Mouse (Mus musculus) lung, postnatal 0 days (tissue): ENCODE data around the gene Usp2. TPM values are rescaled to one million over a fixed set of nuclear protein-coding genes. Genes with fewer than 3 reads are reported as not detected.

Source experiments
- ATAC-seq: fragments of 200-750 bp; cut with Nextera tagmentation; 2 replicates; pipeline ENCODE4 v1.8.0; 2017; ENCODE audit warnings: moderate library complexity
- DNase-seq: peaks from one replicate; pipeline ENCODE4 v3.0.0-alpha.2; 2016; ENCODE audit warnings: low spot score
- H3K27ac ChIP-seq: fragments of 300-500 bp; sonication (generic); 2 replicates; pipeline ENCODE4 v1.5.1; 2014; ENCODE audit warnings: antibody characterized with exemption, mild to moderate bottlenecking, low read length, mixed read lengths
- H3K27me3 ChIP-seq: fragments of 300-500 bp; sonication (generic); replicated peaks from 2 replicates; pipeline ENCODE4 v1.6.1; 2014; ENCODE audit warnings: low read length, mixed read lengths; ENCODE audit not compliant: insufficient read depth
- H3K36me3 ChIP-seq: fragments of 300-500 bp; sonication (generic); 2 replicates; pipeline ENCODE4 v1.6.1; 2014; ENCODE audit warnings: low read length, mixed read lengths; ENCODE audit not compliant: insufficient read depth
- H3K4me1 ChIP-seq: fragments of 300-500 bp; sonication (generic); 2 replicates; pipeline ENCODE4 v1.6.1; 2014; ENCODE audit warnings: antibody characterized with exemption, low read depth, low read length, mixed read lengths; ENCODE audit not compliant: insufficient read depth
- H3K4me2 ChIP-seq: fragments of 300-500 bp; sonication (generic); replicated peaks from 2 replicates; pipeline ENCODE4 v1.6.1; 2014; ENCODE audit warnings: low read depth, mild to moderate bottlenecking, low read length, moderate library complexity, mixed read lengths
- H3K4me3 ChIP-seq: fragments of 300-500 bp; sonication (generic); 2 replicates; pipeline ENCODE4 v1.5.1; 2014; ENCODE audit warnings: low read depth, low read length
- H3K9ac ChIP-seq: fragments of 300-500 bp; sonication (generic); replicated peaks from 2 replicates; pipeline ENCODE4 v1.6.1; 2014; ENCODE audit warnings: low read depth, mild to moderate bottlenecking
- H3K9me3 ChIP-seq: fragments of 300-500 bp; sonication (generic); 2 replicates; pipeline ENCODE4 v1.6.1; 2016; ENCODE audit warnings: low read length, mixed read lengths
- CTCF ChIP-seq: IDR thresholded peaks from 2 replicates; pipeline ENCODE4 v1.5.1; 2016; ENCODE audit warnings: antibody characterized with exemption, mild to moderate bottlenecking
- EP300 ChIP-seq: IDR thresholded peaks from 2 replicates; pipeline ENCODE4 v1.6.1; 2016; ENCODE audit warnings: antibody characterized with exemption, mild to moderate bottlenecking, control low read depth
- WGBS: fragments of 180-500 bp; shearing (Covaris S2); extraction: QIAGEN DNeasy Blood & Tissue Kit; methylation state at CpG from one replicate; pipeline ENCODE4 v1.1.7; 2014; 5-methylcytosine and 5-hydroxymethylcytosine counted together
- polyA plus RNA-seq: library from polyadenylated mRNA; unstranded; fragments of >200 nt; fragmentation: Nextera tagmentation; extraction: Ambion mirVana; gene quantifications from 2 replicates; pipeline ENCODE4 v1.2.1, GENCODE M21; 2015

Usp2 gene
- polyA plus RNA-seq, 1 experiment from 2014 or later, result 11.0 TPM

- 68% methylated on average over 6 of the region's 6 CpGs for WGBS
- Histone ChIP-seq H3K27ac (no peak overlapping the region), H3K9ac (no peak overlapping the region), H3K4me2 (no peak overlapping the region), H3K27me3 (no peaks in the 10 kb centered on the region), H3K4me1 (peaks cover 7% of the 10 kb centered on the region), H3K9me3 (no peaks in the 10 kb centered on the region), H3K4me3 (no peak overlapping the region), H3K36me3 (no peaks in the 10 kb centered on the region)
- TF ChIP-seq EP300 (no peak), CTCF (peak; percentile 72)
- ATAC-seq, result no peak
- no peak for DNase-seq
Measured at GRCm38 (mm10) chr9:44124317-44124716, 57.5 kb downstream of the Usp2 start.

DNA sequence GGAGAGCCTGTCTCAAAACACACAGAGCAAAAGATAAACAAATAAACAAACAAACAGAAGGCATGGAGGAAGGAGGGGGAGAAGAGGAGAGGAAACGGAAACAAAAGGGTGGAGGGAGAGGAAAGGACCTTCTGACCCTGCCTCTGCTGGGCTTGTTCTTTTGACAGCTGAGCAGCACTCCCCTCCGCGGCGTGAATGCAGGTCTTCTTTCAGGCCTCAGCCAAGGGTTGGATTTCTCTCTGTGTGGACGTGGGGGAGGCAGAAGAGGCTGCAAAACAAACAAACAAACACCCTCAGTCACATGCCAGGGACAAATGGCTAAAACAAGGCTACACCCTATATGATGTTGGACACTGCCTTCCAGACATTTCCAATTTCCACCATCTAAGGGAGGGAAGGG, 58.2 kb downstream of the Usp2 start:
- no peak for TF ChIP-seq EP300
- no peak for TF ChIP-seq CTCF

GRCm38 (mm10) chr9:44125546-44126428, 59.0 kb downstream of the Usp2 start:
- DNase-seq (peak; percentile 92), ATAC-seq (peak; percentile 13; the same call in 1 of the 2 replicates)
- peak overlapping the region; percentile 52 for H3K27ac ChIP-seq
- 24% methylated on average over 18 of the region's 18 CpGs for WGBS
- no peak overlapping the region for H3K4me3 ChIP-seq
- peaks cover 12% of the 10 kb centered on the region; the same call in 1 of the 2 replicates for H3K4me1 ChIP-seq
- no peak overlapping the region for H3K9ac ChIP-seq
- H3K4me2 ChIP-seq, result 0 out of 2 replicates have a peak overlapping the region, but pooled peaks have one; percentile 11
- peak; percentile 93 for TF ChIP-seq CTCF
- TF ChIP-seq EP300, result no peak
- H3K9me3 ChIP-seq, result no peaks in the 10 kb centered on the region
- no peaks in the 10 kb centered on the region for H3K36me3 ChIP-seq
- no peaks in the 10 kb centered on the region for H3K27me3 ChIP-seq

More for the DNA sequence above, 58.2 kb downstream of the Usp2 start:
- no peaks in the 10 kb centered on the region for H3K36me3 ChIP-seq
- H3K4me2 ChIP-seq, result no peak overlapping the region
- ATAC-seq, result no peak
- H3K4me1 ChIP-seq, result peaks cover 12% of the 10 kb centered on the region
- 39% methylated on average over 5 of the region's 5 CpGs for WGBS
- no peaks in the 10 kb centered on the region for H3K9me3 ChIP-seq
- no peak for DNase-seq
- H3K4me3 ChIP-seq, result no peak overlapping the region
- no peaks in the 10 kb centered on the region for H3K27me3 ChIP-seq
- H3K9ac ChIP-seq, result no peak overlapping the region
- no peak overlapping the region for H3K27ac ChIP-seq

DNA sequence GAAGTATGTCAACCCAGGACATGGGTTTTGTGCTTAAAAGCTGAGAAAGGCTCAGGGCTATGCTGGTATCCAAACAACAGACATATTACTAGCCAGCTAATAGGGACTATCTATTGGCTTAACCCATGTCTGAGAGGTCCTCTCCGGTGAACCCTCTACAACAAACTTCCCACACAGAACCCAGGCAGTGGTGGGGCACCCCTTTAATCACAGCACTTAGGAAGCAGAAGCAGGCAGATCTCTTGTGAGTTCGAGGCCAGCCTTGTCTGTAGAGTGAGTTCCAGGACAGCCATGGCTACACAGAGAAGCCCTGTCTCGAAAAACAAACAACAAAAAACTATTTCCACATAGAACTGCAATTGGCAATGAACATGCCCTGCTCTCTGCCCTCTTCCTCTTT, 59.9 kb downstream of the Usp2 start:
- peak overlapping the region; percentile 52 for H3K27ac ChIP-seq
- no peaks in the 10 kb centered on the region for H3K9me3 ChIP-seq
- 0 out of 2 replicates have a peak overlapping the region, but pooled peaks have one; percentile 11 for H3K4me2 ChIP-seq
- H3K4me1 ChIP-seq, result peaks cover 12% of the 10 kb centered on the region; the same call in 1 of the 2 replicates
- H3K27me3 ChIP-seq, result no peaks in the 10 kb centered on the region
- H3K9ac ChIP-seq, result no peak overlapping the region
- no peak for TF ChIP-seq EP300
- TF ChIP-seq CTCF, result no peak
- 68% methylated on average over 3 of the region's 3 CpGs for WGBS
- H3K4me3 ChIP-seq, result no peak overlapping the region
- ATAC-seq (no peak), DNase-seq (no peak)
- no peaks in the 10 kb centered on the region for H3K36me3 ChIP-seq

GRCm38 (mm10) chr9:44127351-44127801, 60.6 kb downstream of the Usp2 start:
- no peaks in the 10 kb centered on the region for H3K36me3 ChIP-seq
- peak; percentile 48 for DNase-seq
- H3K9ac ChIP-seq, result no peak overlapping the region
- no peak overlapping the region for H3K4me3 ChIP-seq
- peaks cover 12% of the 10 kb centered on the region; the same call in 1 of the 2 replicates for H3K4me1 ChIP-seq
- H3K4me2 ChIP-seq, result no peak overlapping the region
- H3K27me3 ChIP-seq, result no peaks in the 10 kb centered on the region
- TF ChIP-seq CTCF (no peak), EP300 (peak; percentile 17; the same call in 1 of the 2 replicates)
- no peaks in the 10 kb centered on the region for H3K9me3 ChIP-seq
- peak overlapping the region; percentile 62 for H3K27ac ChIP-seq
- no peak for ATAC-seq
- 24% methylated on average over 3 of the region's 3 CpGs for WGBS

DNA sequence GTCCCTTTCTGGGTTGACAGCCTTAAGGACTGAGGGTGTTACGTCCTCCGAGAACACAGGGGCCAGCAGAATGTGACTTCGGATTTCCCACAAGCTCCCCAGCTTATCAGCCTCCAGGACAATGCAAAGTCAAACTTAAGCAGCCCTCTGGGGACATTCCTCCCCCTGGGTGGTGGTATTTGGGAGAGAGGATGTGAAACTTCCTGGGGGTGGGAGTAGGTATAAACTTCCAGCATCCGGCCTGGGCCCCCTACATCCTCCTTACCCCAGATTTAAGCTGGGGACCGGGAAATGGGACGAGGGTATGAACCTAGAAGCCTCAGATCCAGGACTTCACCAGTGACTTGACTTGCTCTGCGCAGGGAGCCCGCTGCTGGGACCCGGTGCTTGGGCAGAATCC, 62.8 kb downstream of the Usp2 start:
- ATAC-seq (peak; percentile 54), DNase-seq (peak; percentile 67)
- Histone ChIP-seq H3K27ac (peak overlapping the region; percentile 90), H3K4me3 (peak overlapping the region; percentile 33), H3K4me1 (peaks cover 16% of the 10 kb centered on the region; the same call in 1 of the 2 replicates), H3K9ac (peak overlapping the region; percentile 37; the same call in 1 of the 2 replicates), H3K27me3 (0 out of 2 replicates have a peak, but pooled peaks cover 4% of the 10 kb centered on the region), H3K36me3 (no peaks in the 10 kb centered on the region), H3K4me2 (peak overlapping the region; percentile 56), H3K9me3 (no peaks in the 10 kb centered on the region)
- TF ChIP-seq EP300 (peak; percentile 63), CTCF (no peak)
- WGBS, result 4% methylated on average over 9 of the region's 9 CpGs
